Mouse (Mus musculus): ENCODE measurements around the gene Tmed6. TPM values are rescaled to one million over a fixed set of nuclear protein-coding genes. Genes with fewer than 3 reads are reported as not detected.
A peak's percentile ranks its signal among the peaks of the same experiment; 100 is the strongest.

Gene Tmed6
- polyA plus RNA-seq, 1 experiment from 2014 or later, result not detected

GRCm38 (mm10) chr8:107030650-107031576 lies 34.5 kb downstream of the Tmed6 start, which contains the start of gene Vps4a:
Gene Vps4a (plus strand): TSS chr8:107031222.
- no peaks in the 10 kb centered on the region for H3K27me3 ChIP-seq (ENCODE audit: control insufficient read depth, insufficient read depth, low read length)
- H3K36me3 ChIP-seq (ENCODE audit: control insufficient read depth, insufficient read depth, low read length), result no peaks in the 10 kb centered on the region
- peak within 1 kb of the TSS; percentile 96 for H3K4me3 ChIP-seq (ENCODE audit: low read depth, low read length)
- DNase-seq (ENCODE audit: low spot score, missing footprints) (peak; percentile 100), ATAC-seq (ENCODE audit: low FRiP score) (peak; percentile 96)
- 4% methylated on average over 63 of the region's 66 CpGs for WGBS
- peak within 1 kb of the TSS; percentile 16 for H3K27ac ChIP-seq (ENCODE audit: low read depth, low read length)
- peak within 1 kb of the TSS; percentile 92 for H3K4me2 ChIP-seq
- H3K9ac ChIP-seq (ENCODE audit: low read length), result peak within 1 kb of the TSS; percentile 91
- H3K9me3 ChIP-seq (ENCODE audit: control insufficient read depth, low read length), result no peaks in the 10 kb centered on the region
- H3K4me1 ChIP-seq (ENCODE audit: control insufficient read depth, insufficient read depth, low read length), result peaks cover 8% of the 10 kb centered on the region

GRCm38 (mm10) chr8:107030058-107030457 lies 35.4 kb downstream of the Tmed6 start:
- Histone ChIP-seq H3K27me3 (ENCODE audit: control insufficient read depth, insufficient read depth, low read length) (no peaks in the 10 kb centered on the region), H3K27ac (ENCODE audit: low read depth, low read length) (no peak overlapping the region), H3K9ac (ENCODE audit: low read length) (no peak overlapping the region), H3K9me3 (ENCODE audit: control insufficient read depth, low read length) (no peaks in the 10 kb centered on the region), H3K36me3 (ENCODE audit: control insufficient read depth, insufficient read depth, low read length) (no peaks in the 10 kb centered on the region), H3K4me2 (no peak overlapping the region), H3K4me3 (ENCODE audit: low read depth, low read length) (no peak overlapping the region), H3K4me1 (ENCODE audit: control insufficient read depth, insufficient read depth, low read length) (peaks cover 8% of the 10 kb centered on the region)
- ATAC-seq (ENCODE audit: low FRiP score), result no peak
- WGBS, result 76% methylated on average over 5 of the region's 5 CpGs
- peak; percentile 75 for DNase-seq (ENCODE audit: low spot score, missing footprints)

- no peaks in the 10 kb centered on the region for H3K36me3 ChIP-seq (ENCODE audit: control insufficient read depth, insufficient read depth, low read length)
- no peaks in the 10 kb centered on the region for H3K9me3 ChIP-seq (ENCODE audit: control insufficient read depth, low read length)
- no peak overlapping the region for H3K4me2 ChIP-seq
- DNase-seq (ENCODE audit: low spot score, missing footprints) (no peak), ATAC-seq (ENCODE audit: low FRiP score) (no peak)
- H3K27me3 ChIP-seq (ENCODE audit: control insufficient read depth, insufficient read depth, low read length), result no peaks in the 10 kb centered on the region
- WGBS, result 85% methylated on average over 3 of the region's 3 CpGs
- peaks cover 8% of the 10 kb centered on the region for H3K4me1 ChIP-seq (ENCODE audit: control insufficient read depth, insufficient read depth, low read length)
- no peak overlapping the region for H3K9ac ChIP-seq (ENCODE audit: low read length)
- no peak overlapping the region for H3K4me3 ChIP-seq (ENCODE audit: low read depth, low read length)
- no peak overlapping the region for H3K27ac ChIP-seq (ENCODE audit: low read depth, low read length)
These were observed 36.1 kb downstream of the Tmed6 start for GRCm38 (mm10) chr8:107029310-107029709.

GRCm38 (mm10) chr8:107023479-107023878 lies 42.0 kb downstream of the Tmed6 start:
- no peaks in the 10 kb centered on the region for H3K4me1 ChIP-seq (ENCODE audit: control insufficient read depth, insufficient read depth, low read length)
- 92% methylated on average over 8 of the region's 8 CpGs for WGBS
- H3K9me3 ChIP-seq (ENCODE audit: control insufficient read depth, low read length), result no peaks in the 10 kb centered on the region
- no peak for DNase-seq (ENCODE audit: low spot score, missing footprints)
- no peak for ATAC-seq (ENCODE audit: low FRiP score)
- H3K4me3 ChIP-seq (ENCODE audit: low read depth, low read length), result no peak overlapping the region
- H3K4me2 ChIP-seq, result no peak overlapping the region
- no peaks in the 10 kb centered on the region for H3K27me3 ChIP-seq (ENCODE audit: control insufficient read depth, insufficient read depth, low read length)
- H3K36me3 ChIP-seq (ENCODE audit: control insufficient read depth, insufficient read depth, low read length), result no peaks in the 10 kb centered on the region
- H3K9ac ChIP-seq (ENCODE audit: low read length), result no peak overlapping the region
- no peak overlapping the region for H3K27ac ChIP-seq (ENCODE audit: low read depth, low read length)

DNA sequence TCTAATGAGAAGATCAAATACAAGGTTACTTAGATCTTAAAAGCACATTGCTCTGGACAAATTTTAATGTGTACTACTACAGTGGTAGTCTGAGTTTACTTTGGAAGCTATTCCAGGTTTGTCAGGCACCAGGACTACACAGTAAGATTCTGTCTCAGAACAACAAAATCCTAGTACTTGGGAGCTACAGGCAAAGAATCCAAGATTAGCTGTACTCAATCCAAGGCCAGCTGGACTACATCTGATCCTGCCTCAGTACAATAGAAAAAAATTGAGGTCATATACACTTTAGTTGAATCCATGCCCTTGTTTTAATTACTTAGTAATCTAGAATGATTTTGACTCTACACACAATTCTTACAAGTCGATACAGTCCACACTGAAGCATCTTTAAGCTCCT lies 50.5 kb downstream of the Tmed6 start:
- H3K36me3 ChIP-seq (ENCODE audit: control insufficient read depth, insufficient read depth, low read length), result no peaks in the 10 kb centered on the region; the same call in 1 of the 2 replicates
- ATAC-seq (ENCODE audit: low FRiP score), result no peak
- H3K9ac ChIP-seq (ENCODE audit: low read length), result no peak overlapping the region
- H3K27ac ChIP-seq (ENCODE audit: low read depth, low read length), result no peak overlapping the region
- H3K27me3 ChIP-seq (ENCODE audit: control insufficient read depth, insufficient read depth, low read length), result no peaks in the 10 kb centered on the region
- no peak overlapping the region for H3K4me3 ChIP-seq (ENCODE audit: low read depth, low read length)
- no peaks in the 10 kb centered on the region for H3K4me1 ChIP-seq (ENCODE audit: control insufficient read depth, insufficient read depth, low read length)
- no peak overlapping the region for H3K4me2 ChIP-seq
- H3K9me3 ChIP-seq (ENCODE audit: control insufficient read depth, low read length), result no peaks in the 10 kb centered on the region
- DNase-seq (ENCODE audit: low spot score, missing footprints), result no peak
- 96% methylated on average over 1 of the region's 1 CpGs for WGBS

- no peak overlapping the region for H3K27ac ChIP-seq (ENCODE audit: low read depth, low read length)
- no peak overlapping the region for H3K4me2 ChIP-seq
- ATAC-seq (ENCODE audit: low FRiP score), result no peak
- H3K4me3 ChIP-seq (ENCODE audit: low read depth, low read length), result no peak overlapping the region
- DNase-seq (ENCODE audit: low spot score, missing footprints), result no peak
- no peaks in the 10 kb centered on the region for H3K9me3 ChIP-seq (ENCODE audit: control insufficient read depth, low read length)
- no peaks in the 10 kb centered on the region for H3K27me3 ChIP-seq (ENCODE audit: control insufficient read depth, insufficient read depth, low read length)
- peaks cover 2% of the 10 kb centered on the region; the same call in 1 of the 2 replicates for H3K36me3 ChIP-seq (ENCODE audit: control insufficient read depth, insufficient read depth, low read length)
- WGBS, result 79% methylated on average over 2 of the region's 2 CpGs
- H3K4me1 ChIP-seq (ENCODE audit: control insufficient read depth, insufficient read depth, low read length), result no peaks in the 10 kb centered on the region
- no peak overlapping the region for H3K9ac ChIP-seq (ENCODE audit: low read length)
These were observed 52.8 kb downstream of the Tmed6 start for GRCm38 (mm10) chr8:107012666-107013065.

Small RNA genes within 50 kb of the gene (microRNA-seq; reads per million reads assigned to microRNA genes)
- 1.9 reads per million, percentile 3 among the genes with 10 or more reads in this experiment for gene Mir7075

Other genes starting within 250 kb of the Tmed6 start
- 0.10 and 0.14 TPM in 2 replicates for gene Has3, start 195.4 kb downstream of the Tmed6 start, polyA plus RNA-seq (2014; fragmentation: Nextera tagmentation; extraction: Ambion mirVana)
- gene Utp4, start 172.0 kb downstream of the Tmed6 start, polyA plus RNA-seq (2014; fragmentation: Nextera tagmentation; extraction: Ambion mirVana), result 72.7 and 73.6 TPM in 2 replicates
- gene Sntb2, start 129.9 kb downstream of the Tmed6 start, polyA plus RNA-seq (2014; fragmentation: Nextera tagmentation; extraction: Ambion mirVana), result 5.9 and 6.2 TPM in 2 replicates
- 94.9 and 96.4 TPM in 2 replicates for gene Vps4a, start 34.4 kb downstream of the Tmed6 start, polyA plus RNA-seq (2014; fragmentation: Nextera tagmentation; extraction: Ambion mirVana)
- gene Pdf, start 17.0 kb downstream of the Tmed6 start, polyA plus RNA-seq (2014; fragmentation: Nextera tagmentation; extraction: Ambion mirVana), result 39.8 and 42.1 TPM in 2 replicates
- 38.1 and 38.8 TPM in 2 replicates for gene Cog8, start 9.0 kb downstream of the Tmed6 start, polyA plus RNA-seq (2014; fragmentation: Nextera tagmentation; extraction: Ambion mirVana)
- gene Nip7, start 8.8 kb downstream of the Tmed6 start, polyA plus RNA-seq (2014; fragmentation: Nextera tagmentation; extraction: Ambion mirVana), result 100 and 102 TPM in 2 replicates
- 16.4 and 16.6 TPM in 2 replicates for gene Terf2, start 30.9 kb upstream of the Tmed6 start, polyA plus RNA-seq (2014; fragmentation: Nextera tagmentation; extraction: Ambion mirVana)
- 177 and 192 TPM in 2 replicates for gene Cyb5b, start 85.0 kb upstream of the Tmed6 start, polyA plus RNA-seq (2014; fragmentation: Nextera tagmentation; extraction: Ambion mirVana)
- 6.5 and 7.6 TPM in 2 replicates for gene Nfat5, start 227.8 kb upstream of the Tmed6 start, polyA plus RNA-seq (2014; fragmentation: Nextera tagmentation; extraction: Ambion mirVana)

Measured in midbrain, embryonic 11.5 days (tissue).